Mouse (Mus musculus) heart, postnatal 36 days (tissue): ENCODE measurements at regions not wholly inside any gene's neighbourhood (a gene's known extent, or its start where the extent isn't known, plus 50 kb on each side); places are given as distances from the start of the nearest gene placed in this dataset.

Source experiments
- DNase-seq, 2 experiments: peaks; one replicate each; pipeline ENCODE4 v3.0.0; 2021 to 2022
- intact Hi-C: fragments of 180-260 bp; cut with DNase I; formaldehyde crosslinking; loops from one replicate; pipeline ENCODE4 v1.15.1; 2025

- intact Hi-C loops: loop anchor here (10.0 kb wide), 1 partner anchor 596 kb away; no protein-coding TSS in a partner anchor
- no peak for DNase-seq
These were observed 131.5 kb downstream of the Zfp951 start for GRCm38 (mm10) chr5:104728399-104728798.

GRCm38 (mm10) chr5:104722601-104723000 lies 137.3 kb downstream of the Zfp951 start:
- intact Hi-C loops: loop anchor here (5.0 to 10.0 kb wide), 2 partner anchors 195 to 602 kb away; no protein-coding TSS in a partner anchor
- no peak for DNase-seq

- intact Hi-C loops: no loop called here
- no peak for DNase-seq
These were observed 142.9 kb downstream of the Zfp951 start for GRCm38 (mm10) chr5:104716956-104717355.
